Mouse (Mus musculus) kidney, adult 2 months (tissue): ENCODE measurements at regions not wholly inside any gene's neighbourhood (a gene's known extent, or its start where the extent isn't known, plus 50 kb on each side); places are given as distances from the start of the nearest gene placed in this dataset.

Experiments
- CTCF ChIP-seq: fragments of 200-500 bp; conservative IDR thresholded peaks from 2 replicates; pipeline ENCODE4 v1.5.1; 2011; ENCODE audit warnings: low read depth, mild to moderate bottlenecking, control low read depth, low read length, moderate library complexity, mixed read lengths; ENCODE audit not compliant: insufficient read depth, insufficient read length
- POLR2A ChIP-seq: fragments of 200-500 bp; IDR thresholded peaks from one replicate; pipeline ENCODE4 v1.6.1; 2011; ENCODE audit warnings: low read depth, low read length, control low read depth

DNA sequence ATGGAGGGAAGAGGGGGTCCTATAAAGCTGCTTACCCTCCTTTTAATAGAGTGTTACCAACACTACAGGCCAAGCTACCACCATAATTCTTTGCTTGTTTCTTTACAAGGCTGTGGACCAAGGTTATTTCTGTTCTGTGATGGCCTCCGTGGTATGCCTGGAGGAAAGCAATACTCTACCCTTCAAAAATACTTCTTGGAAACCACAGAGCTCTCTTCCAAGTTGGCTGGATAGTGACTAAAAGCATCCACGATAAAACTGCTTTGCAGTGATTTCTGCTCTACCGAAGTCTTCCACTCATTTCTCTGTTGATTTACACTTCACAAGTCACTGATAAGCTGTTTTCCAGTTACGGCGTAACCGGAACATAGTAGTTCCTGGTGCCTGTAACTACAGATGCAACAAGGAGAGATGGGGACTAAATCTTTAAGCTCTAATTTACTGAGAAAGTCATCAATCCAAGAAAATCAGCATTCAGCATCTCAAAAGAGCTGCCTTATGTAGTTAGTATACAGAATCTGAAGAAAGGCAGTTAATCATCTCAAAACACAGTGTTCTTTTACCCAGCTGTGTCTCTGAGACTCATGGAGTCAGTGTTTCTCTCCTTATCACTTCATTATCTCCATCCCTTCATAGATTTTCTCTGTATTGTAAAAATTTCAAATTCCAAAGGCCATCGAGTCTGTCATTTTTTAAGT is 216.1 kb upstream of the Pfn2 start:
- TF ChIP-seq CTCF (no peak), POLR2A (no peak)
